Mouse (Mus musculus) embryonic fibroblast, embryonic 13.5 days (primary cell): ENCODE measurements at regions not wholly inside any gene's neighbourhood (a gene's known extent, or its start where the extent isn't known, plus 50 kb on each side); places are given as distances from the start of the nearest gene placed in this dataset.

Experiments
- H3K27ac ChIP-seq: 2 replicates; pipeline ENCODE4 v1.5.1; 2012; ENCODE audit warnings: low read length, control low read depth, inconsistent platforms; ENCODE audit not compliant: insufficient read depth
- H3K4me1 ChIP-seq: 2 replicates; pipeline ENCODE4 v1.6.1; 2011; ENCODE audit warnings: low read length; ENCODE audit not compliant: control insufficient read depth, insufficient read depth
- H3K4me3 ChIP-seq: 2 replicates; pipeline ENCODE4 v1.5.1; 2011; ENCODE audit warnings: mild to moderate bottlenecking, control low read depth, low read length; ENCODE audit not compliant: insufficient read depth
- CTCF ChIP-seq: IDR thresholded peaks from 2 replicates; pipeline ENCODE4 v1.5.1; 2011; ENCODE audit warnings: mild to moderate bottlenecking, control low read depth, low read length, moderate library complexity, borderline replicate concordance; ENCODE audit not compliant: insufficient read depth
- POLR2A ChIP-seq: IDR thresholded peaks from 2 replicates; pipeline ENCODE4 v1.6.1; 2011; ENCODE audit warnings: low read depth, mild to moderate bottlenecking, control low read depth, low read length, moderate library complexity

DNA sequence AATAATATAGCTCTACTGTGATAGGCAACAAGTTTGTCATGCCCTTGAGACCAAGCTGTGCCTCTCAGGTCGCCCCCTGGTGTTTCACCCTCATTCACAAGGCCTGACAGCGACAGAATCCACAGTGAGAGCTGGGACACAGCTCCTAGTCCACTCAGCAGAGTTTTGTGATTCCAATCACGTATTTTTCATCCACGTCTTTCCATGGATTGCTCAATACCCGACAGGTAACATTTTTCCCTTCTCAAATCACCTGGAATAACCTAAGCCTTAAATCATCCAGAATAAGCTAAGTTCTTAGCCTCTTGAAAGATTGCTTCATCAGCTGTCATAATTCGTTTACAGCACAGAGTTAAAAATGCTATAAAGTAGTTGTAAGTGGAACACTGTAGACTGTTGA, 211.3 kb downstream of the Ccdc91 start:
- H3K27ac ChIP-seq, result no peak overlapping the region
- TF ChIP-seq POLR2A (no peak), CTCF (no peak)
- H3K4me1 ChIP-seq, result 0 out of 2 replicates have a peak, but pooled peaks cover 4% of the 10 kb centered on the region
- no peak overlapping the region for H3K4me3 ChIP-seq

DNA sequence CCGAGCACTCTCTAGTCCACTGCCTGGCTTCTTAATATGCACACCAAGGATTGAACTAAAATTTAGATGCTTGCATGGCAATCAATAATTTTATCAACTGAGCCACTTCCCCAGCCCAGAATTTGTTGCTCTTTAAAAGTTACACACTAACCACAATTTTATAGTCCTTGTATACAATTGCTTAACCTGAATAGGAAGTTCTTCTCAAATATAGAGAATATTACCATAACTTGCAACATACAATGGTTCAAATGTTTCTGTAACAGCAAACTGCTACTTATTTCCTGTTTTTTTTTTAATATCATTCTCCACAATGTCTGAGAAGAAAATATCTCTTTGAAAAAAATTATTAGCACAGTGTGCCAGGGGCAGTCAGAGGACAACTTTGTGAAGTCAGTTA, 222.6 kb downstream of the Ccdc91 start:
- Histone ChIP-seq H3K4me1 (no peaks in the 10 kb centered on the region), H3K4me3 (no peak overlapping the region), H3K27ac (no peak overlapping the region)
- TF ChIP-seq POLR2A (no peak), CTCF (no peak)

DNA sequence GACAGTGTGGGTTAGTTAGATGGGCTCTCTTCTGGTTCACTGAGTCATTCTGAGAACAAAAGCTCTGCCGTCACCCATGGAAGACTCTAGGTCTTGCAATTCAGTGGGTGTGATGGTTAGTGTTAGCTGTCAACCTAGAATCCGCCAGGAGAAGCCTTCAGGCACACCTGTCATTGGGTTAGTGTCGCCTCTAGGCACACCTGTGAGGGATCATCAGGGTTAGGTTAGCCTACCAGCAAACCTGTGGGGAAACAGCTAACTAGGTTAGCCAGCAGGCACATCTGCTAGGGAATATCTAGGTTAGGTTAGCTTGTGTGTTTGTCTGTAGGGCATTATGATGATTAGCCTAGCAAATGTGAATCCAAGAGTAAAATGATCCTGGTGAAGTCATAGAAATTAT, 223.8 kb downstream of the Ccdc91 start:
- Histone ChIP-seq H3K4me3 (no peak overlapping the region), H3K4me1 (no peaks in the 10 kb centered on the region), H3K27ac (no peak overlapping the region)
- TF ChIP-seq POLR2A (no peak), CTCF (no peak)

DNA sequence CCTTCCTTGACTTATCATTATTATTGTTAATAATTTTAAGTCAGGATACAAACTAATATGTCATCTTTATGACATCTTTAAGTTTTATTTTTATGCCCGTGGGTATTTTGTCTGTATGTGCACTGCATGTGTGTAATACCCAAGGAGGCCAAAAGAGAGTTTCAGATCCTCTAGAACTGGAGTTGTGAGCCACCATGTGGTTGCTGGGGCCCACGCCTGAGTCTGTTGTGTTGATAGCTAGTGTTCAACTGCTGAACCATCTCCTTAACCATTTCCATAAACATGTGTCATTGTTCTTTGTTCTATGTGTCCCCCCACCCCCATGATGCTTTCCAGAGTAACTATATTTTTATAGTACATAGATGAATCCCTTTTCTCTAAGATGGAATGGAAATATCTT, 225.0 kb downstream of the Ccdc91 start:
- H3K27ac ChIP-seq, result no peak overlapping the region
- no peak for TF ChIP-seq CTCF
- no peak for TF ChIP-seq POLR2A
- no peak overlapping the region for H3K4me3 ChIP-seq
- no peaks in the 10 kb centered on the region for H3K4me1 ChIP-seq

DNA sequence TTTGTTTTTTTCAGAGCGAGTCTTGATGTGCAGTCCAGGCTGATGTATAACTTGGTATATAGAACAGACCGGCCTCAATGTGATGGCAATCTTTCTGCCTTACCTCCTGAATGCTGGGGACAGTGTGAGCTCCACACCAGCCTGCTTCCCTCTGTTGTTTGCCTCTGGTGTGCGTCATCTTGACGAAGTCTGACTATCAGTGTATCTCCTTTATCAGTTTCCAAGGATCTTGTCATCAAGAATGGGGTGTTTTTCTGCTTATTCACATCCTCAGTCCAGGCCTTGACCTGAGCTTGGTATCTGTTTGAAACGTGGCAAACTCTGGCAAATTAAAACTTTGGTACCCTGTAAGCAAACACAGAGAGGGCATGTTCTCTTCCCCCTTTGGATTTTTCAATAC, 226.3 kb downstream of the Ccdc91 start:
- no peak overlapping the region for H3K27ac ChIP-seq
- no peaks in the 10 kb centered on the region for H3K4me1 ChIP-seq
- TF ChIP-seq CTCF (no peak), POLR2A (no peak)
- H3K4me3 ChIP-seq, result no peak overlapping the region

DNA sequence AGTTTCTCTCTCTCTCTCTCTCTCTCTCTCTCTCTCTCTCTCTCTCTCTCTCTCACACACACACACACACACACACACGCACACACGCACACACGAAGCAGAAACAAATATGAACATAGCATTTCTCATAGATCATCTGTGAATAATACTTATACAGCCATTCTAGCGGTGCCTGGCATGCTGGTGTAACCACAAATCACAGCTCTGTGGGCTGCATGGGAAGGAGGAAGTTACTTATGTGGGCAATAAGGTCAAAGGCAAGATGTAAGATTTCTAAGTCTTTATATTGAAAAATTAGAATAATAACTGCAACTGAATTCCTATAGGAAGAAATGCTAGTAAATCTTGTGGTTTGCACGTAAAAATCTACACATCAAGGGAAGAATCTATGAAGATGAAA, 228.7 kb downstream of the Ccdc91 start:
- Histone ChIP-seq H3K4me3 (no peak overlapping the region), H3K27ac (no peak overlapping the region), H3K4me1 (no peaks in the 10 kb centered on the region)
- TF ChIP-seq POLR2A, result no peak
- TF ChIP-seq CTCF, result no peak

DNA sequence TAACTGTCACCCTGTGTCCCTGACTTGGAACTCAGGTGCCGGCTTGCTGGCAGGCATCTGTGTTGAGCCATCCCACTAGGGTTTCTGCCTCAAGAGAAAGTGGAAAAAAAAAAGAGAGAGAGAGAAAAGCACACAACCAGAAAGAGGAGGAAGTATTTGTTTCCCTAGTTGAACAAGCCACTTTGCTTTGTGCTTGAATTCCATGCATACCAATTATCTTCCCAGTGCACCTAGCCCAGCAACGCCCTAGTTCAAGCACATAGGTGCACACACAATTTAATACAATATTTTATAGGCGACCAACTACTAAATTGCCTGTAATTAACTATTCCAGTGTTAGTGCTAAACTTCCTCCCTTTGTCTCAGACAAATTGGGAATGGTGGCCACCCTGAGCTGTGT, 230.3 kb downstream of the Ccdc91 start:
- Histone ChIP-seq H3K4me1 (no peaks in the 10 kb centered on the region), H3K27ac (no peak overlapping the region), H3K4me3 (no peak overlapping the region)
- no peak for TF ChIP-seq POLR2A
- no peak for TF ChIP-seq CTCF

DNA sequence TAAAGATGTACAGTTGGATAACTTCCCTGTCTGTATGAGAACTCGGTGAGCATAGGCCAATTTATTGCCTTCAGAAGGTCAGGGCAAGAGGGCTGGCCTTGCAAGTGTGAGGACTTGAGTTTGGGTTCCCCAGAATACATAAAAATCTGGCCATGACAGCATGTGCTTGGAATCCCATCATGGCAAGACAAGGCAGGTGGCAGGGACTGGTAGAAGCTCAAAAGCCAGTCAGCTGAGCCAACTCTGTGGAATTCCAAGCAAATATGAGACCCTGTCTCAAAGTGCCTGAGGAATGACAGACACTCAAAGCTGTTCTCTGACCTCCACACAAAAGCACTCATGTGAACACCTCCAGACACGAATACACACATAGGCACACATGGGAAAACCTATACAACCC, 231.1 kb downstream of the Ccdc91 start:
- no peak for TF ChIP-seq POLR2A
- TF ChIP-seq CTCF, result no peak
- no peak overlapping the region for H3K4me3 ChIP-seq
- H3K4me1 ChIP-seq, result no peaks in the 10 kb centered on the region
- H3K27ac ChIP-seq, result no peak overlapping the region

DNA sequence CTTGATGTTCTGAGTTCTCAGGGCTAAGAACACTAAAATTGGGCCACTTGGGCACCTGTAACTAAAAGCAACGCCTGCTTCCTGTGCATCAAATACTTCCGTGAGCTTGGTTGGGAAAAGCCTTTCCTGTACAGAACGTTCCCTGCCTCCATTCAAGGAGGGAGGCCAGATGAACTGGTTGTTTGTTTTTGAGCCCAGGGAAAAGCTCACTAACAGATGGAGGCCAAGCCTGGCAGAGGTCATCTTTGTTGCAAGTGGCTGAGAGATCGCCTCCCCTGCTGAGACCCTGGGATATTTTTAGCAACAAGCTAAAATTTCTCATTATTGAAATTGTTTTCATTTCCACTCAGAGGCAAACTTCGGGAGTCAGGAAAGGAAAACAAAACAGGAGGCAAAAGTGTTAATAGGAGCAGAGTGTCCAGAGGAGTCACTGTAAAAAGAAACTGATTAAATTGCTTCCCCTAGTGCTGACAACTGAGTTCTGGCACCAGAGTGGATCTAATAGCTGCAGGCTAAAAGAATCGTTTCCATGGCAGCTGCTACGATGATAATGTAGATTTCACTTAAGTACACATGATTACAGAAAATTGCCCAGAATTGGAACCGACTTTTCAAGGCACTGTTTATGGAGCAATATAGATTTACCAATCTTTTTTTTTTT, 242.6 kb downstream of the Ccdc91 start:
- Histone ChIP-seq H3K27ac (no peak overlapping the region), H3K4me1 (no peaks in the 10 kb centered on the region)
- no peak for TF ChIP-seq POLR2A
- no peak for TF ChIP-seq CTCF

DNA sequence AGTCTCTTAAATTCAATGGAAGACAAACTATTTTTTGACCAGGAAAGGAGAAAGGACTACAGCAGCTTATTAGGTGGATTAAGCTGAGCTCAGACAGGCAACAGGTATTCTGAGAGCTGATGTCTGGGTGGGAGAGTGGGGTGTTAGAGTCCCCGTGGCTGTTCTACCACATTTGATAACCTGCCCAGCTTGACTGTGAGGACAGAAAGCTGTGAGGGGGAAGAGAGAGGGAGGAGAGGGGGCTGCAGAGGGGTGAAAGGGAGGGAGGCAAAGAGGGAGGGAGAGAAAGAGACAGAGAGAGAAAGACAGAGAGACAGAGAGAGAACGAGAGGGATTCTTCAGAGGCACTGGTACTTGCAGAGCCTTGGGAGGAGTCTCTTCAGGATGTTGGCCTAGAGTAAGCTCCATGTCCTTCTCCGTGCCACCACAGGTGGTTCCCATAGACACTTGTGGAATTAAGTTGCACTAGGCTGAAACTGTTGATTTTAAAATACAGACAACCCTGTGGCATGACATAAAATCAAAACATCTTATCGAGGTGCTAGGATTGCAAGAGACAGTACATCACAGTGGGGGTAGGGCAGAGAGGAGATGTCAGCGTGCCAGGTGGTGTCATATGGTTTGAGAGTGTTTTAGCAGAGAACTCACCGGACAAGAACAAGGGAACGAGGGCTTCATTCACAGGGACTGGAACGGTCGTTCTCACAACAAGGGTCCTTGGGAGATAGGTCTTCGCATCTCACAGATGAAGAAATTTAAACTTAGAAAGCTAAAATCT, 243.3 kb downstream of the Ccdc91 start:
- no peak for TF ChIP-seq CTCF
- no peak for TF ChIP-seq POLR2A
- no peak overlapping the region for H3K27ac ChIP-seq

More for the DNA sequence above, 242.6 kb downstream of the Ccdc91 start:
- no peak overlapping the region for H3K4me3 ChIP-seq

More for the DNA sequence above, 243.3 kb downstream of the Ccdc91 start:
- Histone ChIP-seq H3K4me3 (no peak overlapping the region), H3K4me1 (no peaks in the 10 kb centered on the region)
